Mouse (Mus musculus): Measurements from ENCODE around the gene Aip. TPM values are rescaled to one million over a fixed set of nuclear protein-coding genes. Genes with fewer than 3 reads are reported as not detected.
"Not testable (repeated sequence)": the region's sequence is repeated elsewhere in the genome, so short reads cannot be mapped to it uniquely, and the experiment has no call there.

Gene Aip
- polyA plus RNA-seq, 1 experiment from 2014 or later = 92.4 TPM

- Histone ChIP-seq H3K9ac (no peak within 1 kb of the TSS), H3K4me3 (no peak within 1 kb of the TSS), H3K27ac (replicated peaks) (no peak within 1 kb of the TSS), H3K4me2 (no peak within 1 kb of the TSS), H3K9me3 (no peaks in the 10 kb centered on the region), H3K27me3 (no peaks in the 10 kb centered on the region), H3K36me3 (no peaks in the 10 kb centered on the region), H3K4me1 (replicated peaks) (peaks cover 16% of the 10 kb centered on the region)
- ATAC-seq (ENCODE audit: low read depth) = no peak
- WGBS = 84% methylated on average over 7 of the region's 7 CpGs
These were observed 18.2 kb upstream of the Aip start, which contains the start of gene Cabp4 for GRCm38 (mm10) chr19:4143759-4144268. Cabp4 (minus strand) TSS chr19:4144033.

DNA sequence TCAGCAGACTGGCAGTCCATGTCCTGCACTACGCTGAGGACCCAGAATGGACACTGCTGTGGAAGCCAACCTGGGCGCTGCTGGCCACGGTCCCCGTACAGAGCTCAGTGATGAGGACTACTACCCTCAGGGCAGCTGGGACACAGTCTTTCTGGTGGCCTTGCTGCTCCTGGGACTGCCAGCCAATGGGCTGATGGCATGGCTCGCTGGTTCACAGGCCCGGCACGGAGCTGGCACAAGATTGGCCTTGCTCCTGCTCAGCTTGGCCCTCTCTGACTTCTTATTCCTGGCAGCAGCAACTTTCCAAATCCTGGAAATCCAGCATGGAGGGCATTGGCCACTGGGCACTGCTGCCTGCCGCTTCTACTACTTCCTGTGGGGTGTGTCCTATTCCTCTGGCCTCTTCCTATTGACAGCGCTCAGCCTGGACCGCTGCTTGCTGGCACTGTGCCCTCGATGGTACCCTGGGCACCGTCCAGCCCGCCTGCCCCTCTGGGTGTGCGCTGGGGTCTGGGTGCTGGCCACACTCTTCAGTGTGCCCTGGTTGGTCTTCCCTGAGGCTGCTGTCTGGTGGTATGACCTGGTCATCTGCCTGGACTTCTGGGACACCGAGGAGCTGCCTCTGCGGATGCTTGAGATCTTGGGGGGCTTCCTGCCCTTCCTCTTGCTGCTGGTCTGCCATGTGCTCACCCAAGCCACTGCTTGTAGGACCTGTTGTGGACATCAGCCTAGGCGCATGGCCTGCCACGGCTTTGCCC, 16.9 kb upstream of the Aip start:
- WGBS = 91% methylated on average over 18 of the region's 18 CpGs
- Histone ChIP-seq H3K4me1 (replicated peaks) (peaks cover 11% of the 10 kb centered on the region), H3K36me3 (no peaks in the 10 kb centered on the region), H3K4me2 (no peak overlapping the region), H3K4me3 (no peak overlapping the region), H3K9me3 (no peaks in the 10 kb centered on the region), H3K27ac (replicated peaks) (no peak overlapping the region), H3K9ac (no peak overlapping the region), H3K27me3 (no peaks in the 10 kb centered on the region)
- ATAC-seq (ENCODE audit: low read depth) = no peak

GRCm38 (mm10) chr19:4140147-4140546, 14.5 kb upstream of the Aip start:
- Histone ChIP-seq H3K9me3 (no peaks in the 10 kb centered on the region), H3K9ac (no peak overlapping the region), H3K27me3 (no peaks in the 10 kb centered on the region), H3K4me2 (no peak overlapping the region), H3K4me3 (no peak overlapping the region), H3K36me3 (no peaks in the 10 kb centered on the region), H3K4me1 (replicated peaks) (peaks cover 10% of the 10 kb centered on the region; the same call in 1 of the 2 replicates), H3K27ac (replicated peaks) (no peak overlapping the region)
- ATAC-seq (ENCODE audit: low read depth) = no peak
- WGBS = 78% methylated on average over 6 of the region's 6 CpGs

DNA sequence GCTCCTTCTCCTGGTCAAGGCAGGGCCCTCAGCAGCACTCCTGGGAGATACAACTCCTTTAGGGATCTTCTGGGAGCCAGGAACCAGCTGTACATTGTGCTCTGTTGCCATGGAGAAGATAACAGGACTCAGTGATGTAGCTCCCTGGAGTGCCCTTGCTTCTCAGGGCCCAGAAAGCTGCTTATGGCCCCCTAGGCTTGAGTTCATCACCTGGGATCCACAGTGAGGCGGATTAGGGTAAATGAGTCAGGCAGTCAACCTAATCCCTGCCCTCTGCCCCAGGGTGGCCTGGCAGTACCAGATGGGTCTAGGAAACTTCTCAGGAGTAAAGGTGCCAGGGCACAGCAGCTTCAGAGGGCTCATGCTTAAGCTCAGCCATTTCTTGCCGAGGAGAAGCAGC, 13.8 kb upstream of the Aip start, which contains the start of gene Gpr152:
Gpr152 (plus strand) TSS at position 342 of the 400 bp plus-strand sequence.
- Histone ChIP-seq H3K36me3 (no peaks in the 10 kb centered on the region), H3K9ac (no peak within 1 kb of the TSS), H3K4me3 (no peak within 1 kb of the TSS), H3K27me3 (no peaks in the 10 kb centered on the region), H3K4me2 (no peak within 1 kb of the TSS), H3K9me3 (no peaks in the 10 kb centered on the region), H3K27ac (replicated peaks) (no peak within 1 kb of the TSS), H3K4me1 (replicated peaks) (peaks cover 10% of the 10 kb centered on the region; the same call in 1 of the 2 replicates)
- ATAC-seq (ENCODE audit: low read depth) = no peak
- WGBS = 73% methylated on average over 2 of the region's 2 CpGs

GRCm38 (mm10) chr19:4137913-4138312, 12.3 kb upstream of the Aip start:
- no peak overlapping the region for H3K27ac ChIP-seq (replicated peaks)
- no peak overlapping the region for H3K9ac ChIP-seq
- no peaks in the 10 kb centered on the region for H3K9me3 ChIP-seq
- ATAC-seq (ENCODE audit: low read depth) = no peak
- H3K27me3 ChIP-seq = no peaks in the 10 kb centered on the region
- 75% methylated on average over 5 of the region's 5 CpGs for WGBS
- peaks cover 6% of the 10 kb centered on the region for H3K36me3 ChIP-seq
- no peak overlapping the region for H3K4me3 ChIP-seq
- H3K4me1 ChIP-seq (replicated peaks) = peaks cover 10% of the 10 kb centered on the region; the same call in 1 of the 2 replicates
- H3K4me2 ChIP-seq = no peak overlapping the region

DNA sequence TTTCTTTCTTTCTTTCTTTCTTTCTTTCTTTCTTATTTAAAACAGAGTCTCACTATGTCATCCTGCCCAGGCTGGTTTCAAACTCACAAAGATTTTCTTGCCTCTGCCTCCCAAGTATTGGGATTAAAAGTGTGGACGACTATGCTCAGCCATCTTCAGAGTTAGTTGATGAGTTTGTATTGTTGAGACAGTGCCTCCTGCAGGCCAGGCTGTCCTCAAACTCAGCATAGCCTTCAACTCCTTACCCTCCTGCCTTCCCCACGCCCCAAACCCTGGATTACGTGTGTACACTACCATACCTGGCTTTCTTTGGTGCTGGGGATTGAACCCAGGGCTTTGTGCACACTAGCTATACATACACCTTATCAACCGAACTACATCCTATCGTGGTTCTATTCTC, 10.8 kb upstream of the Aip start:
- Histone ChIP-seq H3K4me1 (replicated peaks) (peaks cover 10% of the 10 kb centered on the region; the same call in 1 of the 2 replicates), H3K4me2 (no peak overlapping the region), H3K36me3 (peaks cover 20% of the 10 kb centered on the region), H3K4me3 (no peak overlapping the region), H3K27ac (replicated peaks) (no peak overlapping the region), H3K9me3 (no peaks in the 10 kb centered on the region), H3K27me3 (no peaks in the 10 kb centered on the region), H3K9ac (no peak overlapping the region)
- WGBS = 82% methylated on average over 5 of the region's 5 CpGs
- ATAC-seq (ENCODE audit: low read depth) = no peak

DNA sequence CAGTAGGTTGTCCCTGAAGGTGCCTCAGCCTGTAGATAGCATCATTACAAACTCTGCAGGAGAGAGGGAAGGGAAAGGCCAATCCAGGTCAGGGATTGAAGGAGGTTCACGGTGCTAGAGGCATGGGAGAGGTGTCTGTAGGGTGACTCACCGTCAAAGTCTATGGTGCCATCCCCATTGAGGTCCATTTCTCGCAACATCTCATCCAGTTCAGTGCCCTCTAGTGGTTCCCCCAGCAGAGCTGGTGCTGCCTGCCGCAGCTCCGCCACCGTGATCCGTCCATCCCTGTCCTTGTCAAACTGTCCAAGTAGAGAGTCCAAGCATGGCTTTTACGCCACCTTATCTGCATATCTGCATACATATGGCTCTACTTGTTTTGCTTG, 10.3 kb upstream of the Aip start:
- H3K36me3 ChIP-seq = peaks cover 26% of the 10 kb centered on the region
- 25% methylated on average over 8 of the region's 8 CpGs for WGBS

GRCm38 (mm10) chr19:4135229-4135962, 9.7 kb upstream of the Aip start:
- ATAC-seq (ENCODE audit: low read depth); H3K4me2 ChIP-seq; H3K27me3 ChIP-seq; H3K27ac ChIP-seq (replicated peaks); H3K4me3 ChIP-seq; H3K9me3 ChIP-seq; H3K9ac ChIP-seq: not testable (repeated sequence)
- Histone ChIP-seq H3K36me3 (peaks cover 31% of the 10 kb centered on the region), H3K4me1 (replicated peaks) (peaks cover 10% of the 10 kb centered on the region; the same call in 1 of the 2 replicates)
- WGBS = 78% methylated on average over 6 of the region's 6 CpGs

More for the DNA sequence above, 10.3 kb upstream of the Aip start:
- not testable (repeated sequence) for H3K27ac ChIP-seq (replicated peaks); H3K27me3 ChIP-seq; H3K4me2 ChIP-seq; H3K9me3 ChIP-seq; H3K4me3 ChIP-seq; ATAC-seq (ENCODE audit: low read depth); H3K9ac ChIP-seq
- peaks cover 10% of the 10 kb centered on the region; the same call in 1 of the 2 replicates for H3K4me1 ChIP-seq (replicated peaks)

DNA sequence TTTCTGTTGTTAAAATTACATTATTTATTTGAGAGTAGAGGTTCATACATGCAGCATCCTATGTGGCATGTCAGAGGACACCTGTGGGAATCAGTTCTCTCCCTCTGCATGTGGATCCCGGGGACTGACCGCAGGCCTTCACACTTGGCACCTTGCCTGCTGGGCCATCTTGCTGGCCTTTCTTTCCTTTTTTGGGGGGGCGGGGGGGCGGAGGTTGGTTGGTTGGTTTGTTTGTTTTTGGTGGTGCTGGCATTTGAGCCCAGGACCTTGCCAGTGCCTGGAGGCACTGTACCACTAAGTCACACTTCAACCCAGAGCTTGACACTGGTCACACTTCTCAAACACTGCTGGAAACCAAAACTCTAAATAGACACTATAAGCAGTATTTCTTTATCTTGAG, 8.7 kb upstream of the Aip start:
- H3K36me3 ChIP-seq = peaks cover 40% of the 10 kb centered on the region
- no peak overlapping the region for H3K27ac ChIP-seq (replicated peaks)
- WGBS = 88% methylated on average over 4 of the region's 4 CpGs
- H3K9me3 ChIP-seq = no peaks in the 10 kb centered on the region
- H3K27me3 ChIP-seq = no peaks in the 10 kb centered on the region
- H3K4me3 ChIP-seq = no peak overlapping the region
- ATAC-seq (ENCODE audit: low read depth) = no peak
- H3K4me1 ChIP-seq (replicated peaks) = peaks cover 8% of the 10 kb centered on the region; the same call in 1 of the 2 replicates
- no peak overlapping the region for H3K9ac ChIP-seq
- H3K4me2 ChIP-seq = no peak overlapping the region

DNA sequence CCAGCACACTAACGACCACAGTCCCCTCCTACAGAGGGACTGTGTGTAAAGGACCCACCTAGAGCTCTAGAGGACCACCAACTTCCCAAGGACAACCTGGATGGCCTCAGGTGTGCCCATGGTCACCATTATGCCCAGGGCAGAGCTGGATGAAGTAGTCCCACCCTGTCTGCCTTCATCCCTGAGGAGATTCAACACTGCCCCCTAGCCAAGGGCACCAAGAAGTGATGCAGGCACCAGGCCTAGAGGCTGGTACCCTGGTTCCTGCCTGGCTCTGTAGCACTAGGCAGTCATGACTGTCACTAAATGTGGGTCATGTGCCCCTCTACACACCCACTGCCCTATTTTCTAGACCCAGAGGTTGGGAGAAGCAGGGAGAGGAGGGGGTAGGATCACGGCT, 6.1 kb upstream of the Aip start:
- Histone ChIP-seq H3K4me3 (no peak overlapping the region), H3K27me3 (no peaks in the 10 kb centered on the region), H3K36me3 (peaks cover 59% of the 10 kb centered on the region), H3K4me1 (replicated peaks) (peaks cover 10% of the 10 kb centered on the region), H3K27ac (replicated peaks) (no peak overlapping the region), H3K4me2 (no peak overlapping the region), H3K9ac (no peak overlapping the region), H3K9me3 (no peaks in the 10 kb centered on the region)
- WGBS = 84% methylated on average over 2 of the region's 2 CpGs
- no peak for ATAC-seq (ENCODE audit: low read depth)

DNA sequence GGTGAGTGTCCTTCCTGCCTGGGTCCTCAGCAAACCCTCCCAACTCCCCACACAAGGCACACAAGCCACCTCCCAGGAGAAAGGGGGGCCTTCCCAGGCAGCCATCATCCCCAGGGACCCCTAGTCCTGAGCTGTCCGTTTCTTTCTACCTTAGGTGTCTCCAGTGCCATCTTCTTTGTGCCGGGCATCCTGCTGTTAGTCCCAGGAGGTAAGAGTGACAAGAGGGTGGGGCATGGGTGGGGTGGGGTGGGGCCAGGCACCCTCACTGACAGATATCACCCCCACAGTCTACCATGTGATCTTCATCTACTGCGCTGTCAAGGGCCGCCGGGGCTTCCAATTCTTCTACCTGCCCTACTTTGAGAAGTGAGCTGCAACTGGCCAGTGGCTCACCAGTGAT, 5.4 kb upstream of the Aip start:
- Histone ChIP-seq H3K36me3 (peaks cover 59% of the 10 kb centered on the region), H3K4me1 (replicated peaks) (peaks cover 17% of the 10 kb centered on the region)
- 95% methylated on average over 5 of the region's 5 CpGs for WGBS

GRCm38 (mm10) chr19:4130106-4130505, 4.4 kb upstream of the Aip start:
- H3K9ac ChIP-seq = no peak overlapping the region
- peaks cover 59% of the 10 kb centered on the region for H3K36me3 ChIP-seq
- H3K9me3 ChIP-seq = no peaks in the 10 kb centered on the region

More for the DNA sequence above, 5.4 kb upstream of the Aip start:
- Histone ChIP-seq H3K27ac (replicated peaks) (no peak overlapping the region), H3K9me3 (no peaks in the 10 kb centered on the region), H3K27me3 (no peaks in the 10 kb centered on the region), H3K4me2 (no peak overlapping the region), H3K9ac (no peak overlapping the region), H3K4me3 (no peak overlapping the region)
- no peak for ATAC-seq (ENCODE audit: low read depth)

More at GRCm38 (mm10) chr19:4130106-4130505, 4.4 kb upstream of the Aip start:
- Histone ChIP-seq H3K4me2 (no peak overlapping the region), H3K27me3 (no peaks in the 10 kb centered on the region), H3K4me3 (no peak overlapping the region), H3K4me1 (replicated peaks) (peaks cover 19% of the 10 kb centered on the region), H3K27ac (replicated peaks) (no peak overlapping the region)
- no peak for ATAC-seq (ENCODE audit: low read depth)
- WGBS = 87% methylated on average over 4 of the region's 4 CpGs
